Mouse (Mus musculus): ENCODE results near the gene Gipc1. TPM values are rescaled to one million over a fixed set of nuclear protein-coding genes. Genes with fewer than 3 reads are reported as not detected.

Gipc1 gene
- polyA plus RNA-seq, 1 experiment from 2014 or later = 183 TPM

DNA sequence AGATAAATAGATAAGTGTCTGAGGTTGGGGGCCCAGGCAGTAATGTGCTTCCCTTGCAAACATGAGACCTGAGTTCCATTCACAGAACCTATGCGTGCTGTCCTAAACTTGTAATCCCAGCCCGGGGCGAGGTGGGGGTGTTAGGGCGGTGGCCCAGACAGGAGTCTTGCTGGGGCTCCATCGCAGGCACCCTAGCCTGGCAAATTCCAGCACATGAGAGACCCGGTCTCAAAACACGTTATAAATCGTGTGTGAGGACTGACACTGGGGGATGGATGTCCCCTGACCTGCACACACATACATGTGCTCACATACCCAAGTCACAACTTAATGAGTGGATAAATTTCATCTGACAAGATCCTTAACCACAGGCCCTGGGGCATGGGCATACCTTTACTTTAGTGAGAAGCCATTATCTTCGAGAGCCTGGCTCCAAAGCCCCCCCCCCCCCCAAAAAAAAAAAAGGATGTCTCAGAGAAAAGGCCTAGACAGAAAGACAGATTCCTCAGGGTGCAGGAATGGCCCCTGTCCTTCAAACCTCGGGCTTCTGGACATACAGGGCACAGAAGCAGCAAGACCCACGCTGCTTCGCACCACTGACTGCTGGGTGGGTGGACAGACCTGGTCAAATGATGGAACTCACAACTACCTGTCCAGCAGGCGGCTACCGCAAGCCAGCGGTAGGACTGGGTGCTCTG, 30.6 kb upstream of the Gipc1 start:
- WGBS = 52% methylated on average over 15 of the region's 15 CpGs
- Histone ChIP-seq H3K4me2 (peak overlapping the region; percentile 88), H3K36me3 (no peaks in the 10 kb centered on the region), H3K27ac (no peak overlapping the region), H3K4me3 (replicated peaks) (peak overlapping the region; percentile 38), H3K27me3 (replicated peaks) (no peaks in the 10 kb centered on the region), H3K4me1 (peaks cover 3% of the 10 kb centered on the region; the same call in 1 of the 2 replicates), H3K9me3 (no peaks in the 10 kb centered on the region), H3K9ac (peak overlapping the region; percentile 26; the same call in 1 of the 2 replicates)
- ATAC-seq (ENCODE audit: insufficient read depth, low FRiP score, low read depth) = no peak

DNA sequence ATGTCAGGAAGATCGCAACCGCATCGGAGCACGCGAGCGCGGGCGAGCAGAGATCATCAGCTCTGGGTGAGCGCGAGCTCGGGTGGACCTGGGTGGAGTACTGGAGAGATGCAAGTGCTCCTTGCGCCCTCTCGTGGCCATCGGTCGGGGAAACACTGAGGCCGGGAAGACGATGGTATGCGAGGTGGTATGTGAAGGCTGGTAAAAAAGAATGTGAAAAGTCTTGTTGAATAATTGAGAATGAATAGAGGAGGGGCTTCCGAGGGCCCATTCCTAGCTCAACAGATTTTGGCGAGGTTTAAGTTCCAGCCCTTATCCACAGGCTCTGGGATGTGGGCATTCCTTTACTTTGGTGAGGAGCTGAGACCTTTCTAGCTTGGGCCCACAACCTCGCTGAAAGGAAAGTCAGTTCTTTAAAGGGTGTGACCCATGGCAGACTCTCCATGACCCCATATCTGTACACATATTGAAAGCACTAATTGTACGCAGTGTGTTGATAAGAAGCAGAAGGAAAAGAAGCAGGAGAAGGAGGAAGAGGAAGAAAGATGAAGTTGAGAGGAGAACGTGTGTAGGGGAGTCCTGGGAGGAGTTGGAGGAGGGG, 30.0 kb upstream of the Gipc1 start:
- Histone ChIP-seq H3K27me3 (replicated peaks) (no peaks in the 10 kb centered on the region), H3K4me3 (replicated peaks) (peak overlapping the region; percentile 38), H3K36me3 (no peaks in the 10 kb centered on the region), H3K9ac (peak overlapping the region; percentile 26; the same call in 1 of the 2 replicates), H3K4me2 (peak overlapping the region; percentile 88), H3K27ac (no peak overlapping the region), H3K9me3 (no peaks in the 10 kb centered on the region), H3K4me1 (peaks cover 3% of the 10 kb centered on the region; the same call in 1 of the 2 replicates)
- WGBS = 7% methylated on average over 23 of the region's 23 CpGs
- peak; percentile 85 for ATAC-seq (ENCODE audit: insufficient read depth, low FRiP score, low read depth)

DNA sequence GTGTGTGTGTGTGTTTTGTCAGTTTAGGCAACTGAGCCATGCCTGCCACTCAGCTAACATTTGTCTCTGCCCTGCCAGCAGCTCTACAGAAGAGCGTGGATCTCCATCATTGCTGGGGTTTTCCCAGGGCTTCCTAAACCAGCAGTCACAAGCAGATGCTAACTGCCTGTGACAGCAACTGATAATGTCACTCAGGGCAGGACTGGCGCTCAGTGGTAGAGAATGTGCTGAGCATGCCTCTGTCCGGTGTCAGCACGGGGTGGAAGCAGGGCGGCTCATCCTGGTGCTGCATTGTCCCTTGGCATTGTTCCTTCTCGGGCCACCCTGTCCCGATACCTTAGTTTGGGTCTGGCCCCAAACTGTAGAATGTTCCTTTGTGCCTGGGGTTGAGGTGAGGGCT, 28.9 kb upstream of the Gipc1 start:
- H3K27me3 ChIP-seq (replicated peaks) = no peaks in the 10 kb centered on the region
- H3K36me3 ChIP-seq = no peaks in the 10 kb centered on the region
- WGBS = 84% methylated on average over 7 of the region's 7 CpGs
- ATAC-seq (ENCODE audit: insufficient read depth, low FRiP score, low read depth) = no peak
- H3K9ac ChIP-seq = no peak overlapping the region
- H3K9me3 ChIP-seq = no peaks in the 10 kb centered on the region
- H3K4me3 ChIP-seq (replicated peaks) = no peak overlapping the region
- H3K27ac ChIP-seq = no peak overlapping the region
- H3K4me1 ChIP-seq = peaks cover 3% of the 10 kb centered on the region; the same call in 1 of the 2 replicates
- no peak overlapping the region for H3K4me2 ChIP-seq

DNA sequence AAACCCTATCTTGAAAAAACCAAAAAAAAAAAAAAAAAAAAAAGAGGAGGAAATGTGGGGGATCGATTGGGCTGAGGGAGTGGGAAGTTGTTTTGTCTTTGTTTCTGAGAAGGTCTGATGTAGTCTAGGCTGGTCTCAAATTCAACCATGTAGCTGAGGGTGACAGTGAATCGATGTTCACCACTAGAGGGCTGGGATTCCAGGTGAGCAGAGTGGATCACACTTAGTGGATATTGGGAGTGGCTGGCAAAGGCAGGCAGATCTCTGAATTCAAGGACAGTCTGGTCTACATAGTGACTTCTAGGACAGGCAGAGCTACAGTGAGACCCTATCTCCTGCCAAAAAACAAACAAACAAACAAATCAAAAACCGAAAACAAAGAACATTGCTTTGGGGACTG, 27.7 kb upstream of the Gipc1 start:
- WGBS = 41% methylated on average over 3 of the region's 3 CpGs
- Histone ChIP-seq H3K27me3 (replicated peaks) (no peaks in the 10 kb centered on the region), H3K4me2 (no peak overlapping the region), H3K9ac (no peak overlapping the region), H3K4me1 (peaks cover 3% of the 10 kb centered on the region; the same call in 1 of the 2 replicates), H3K9me3 (no peaks in the 10 kb centered on the region), H3K27ac (no peak overlapping the region), H3K4me3 (replicated peaks) (no peak overlapping the region), H3K36me3 (no peaks in the 10 kb centered on the region)
- ATAC-seq (ENCODE audit: insufficient read depth, low FRiP score, low read depth) = no peak

DNA sequence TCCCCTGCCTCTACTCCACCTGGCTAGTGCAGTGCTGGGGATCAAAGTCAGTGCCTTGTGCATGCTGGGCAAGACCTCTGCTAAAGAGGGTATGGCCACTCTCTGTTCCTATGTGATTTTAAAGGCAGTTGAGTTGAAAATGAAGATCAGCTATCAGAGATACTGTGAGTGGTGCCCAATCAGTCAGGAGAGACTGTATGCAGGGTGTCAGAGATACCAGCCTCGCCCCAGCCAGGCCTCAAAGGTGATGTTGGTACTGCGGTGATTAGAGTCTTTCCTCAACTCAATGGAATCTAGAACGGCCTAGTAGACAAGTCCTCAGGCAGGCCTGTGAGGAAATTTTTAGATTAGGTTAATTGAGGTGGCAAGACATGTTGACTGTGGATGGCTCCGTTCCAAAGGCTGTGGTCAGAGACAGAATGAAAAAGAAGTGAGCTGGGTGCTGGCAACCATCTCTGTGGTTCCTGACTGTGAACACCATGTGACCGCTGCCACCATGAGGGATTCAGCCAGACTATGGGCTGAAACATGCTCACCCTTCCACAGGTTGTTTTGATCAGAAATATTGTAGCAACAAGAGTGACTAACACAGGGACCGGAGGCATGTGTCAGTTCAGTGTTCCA, 26.7 kb upstream of the Gipc1 start:
- Histone ChIP-seq H3K27me3 (replicated peaks) (no peaks in the 10 kb centered on the region), H3K9ac (no peak overlapping the region), H3K27ac (no peak overlapping the region), H3K36me3 (no peaks in the 10 kb centered on the region), H3K4me3 (replicated peaks) (no peak overlapping the region), H3K4me2 (no peak overlapping the region), H3K9me3 (no peaks in the 10 kb centered on the region), H3K4me1 (peaks cover 3% of the 10 kb centered on the region; the same call in 1 of the 2 replicates)
- peak; percentile 30; the same call in 1 of the 2 replicates for ATAC-seq (ENCODE audit: insufficient read depth, low FRiP score, low read depth)
- 82% methylated on average over 6 of the region's 6 CpGs for WGBS

DNA sequence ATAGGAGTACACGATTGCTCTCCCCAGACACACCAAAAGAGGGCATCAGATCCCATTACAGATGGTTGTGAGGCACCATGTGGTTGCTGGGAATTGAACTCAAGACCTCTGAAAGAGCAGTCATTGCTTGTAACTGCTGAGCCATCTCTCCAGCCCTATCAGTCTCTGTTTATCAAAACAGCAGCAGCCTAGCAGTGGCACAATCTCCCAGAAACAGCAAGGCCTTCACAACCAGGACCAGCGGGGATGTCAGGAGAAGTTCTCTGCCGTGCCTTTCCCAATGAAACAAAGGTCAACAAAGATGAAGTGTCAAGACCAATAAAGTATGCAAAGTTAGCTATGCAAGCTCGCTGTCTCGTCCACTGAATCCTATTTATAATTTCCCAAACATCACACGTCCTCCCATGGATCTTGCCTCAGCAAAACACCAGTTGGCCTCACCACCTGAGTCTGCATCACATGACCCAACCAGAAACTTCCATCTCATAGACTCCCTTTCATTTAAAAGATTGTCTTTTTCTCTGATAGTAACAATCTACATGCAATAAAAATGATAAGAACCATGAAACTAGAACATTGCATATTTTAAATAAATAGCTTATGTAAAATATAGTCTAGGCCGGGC, 20.3 kb upstream of the Gipc1 start:
- WGBS = 77% methylated on average over 7 of the region's 7 CpGs
- H3K4me1 ChIP-seq = no peaks in the 10 kb centered on the region
- H3K9me3 ChIP-seq = no peaks in the 10 kb centered on the region
- H3K9ac ChIP-seq = no peak overlapping the region
- H3K4me3 ChIP-seq (replicated peaks) = no peak overlapping the region
- no peak overlapping the region for H3K27ac ChIP-seq
- H3K27me3 ChIP-seq (replicated peaks) = no peaks in the 10 kb centered on the region
- no peak for ATAC-seq (ENCODE audit: insufficient read depth, low FRiP score, low read depth)
- no peaks in the 10 kb centered on the region for H3K36me3 ChIP-seq
- H3K4me2 ChIP-seq = no peak overlapping the region

DNA sequence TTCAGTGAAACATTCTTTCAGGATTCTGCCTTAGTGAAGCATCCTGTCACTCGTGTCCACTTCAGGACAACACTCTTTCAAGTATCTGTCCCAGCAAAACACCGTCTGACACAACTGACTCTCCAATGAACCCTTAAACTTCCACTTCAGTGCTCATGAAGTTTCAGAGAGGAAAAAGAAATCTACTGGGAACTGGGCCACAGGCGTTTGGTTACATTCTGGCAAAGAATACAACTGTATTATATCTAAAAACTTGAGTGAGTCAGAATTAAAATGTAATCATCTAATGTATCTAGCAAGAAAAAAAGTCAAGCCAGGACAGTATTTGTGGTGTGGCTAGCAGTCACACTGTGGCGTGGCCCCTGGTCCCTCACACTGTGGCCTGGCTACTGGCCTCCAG, 13.6 kb upstream of the Gipc1 start:
- H3K4me2 ChIP-seq = no peak overlapping the region
- WGBS = 70% methylated on average over 4 of the region's 4 CpGs
- H3K9me3 ChIP-seq = no peaks in the 10 kb centered on the region
- no peak overlapping the region for H3K4me3 ChIP-seq (replicated peaks)
- no peak for ATAC-seq (ENCODE audit: insufficient read depth, low FRiP score, low read depth)
- H3K4me1 ChIP-seq = no peaks in the 10 kb centered on the region
- H3K27me3 ChIP-seq (replicated peaks) = no peaks in the 10 kb centered on the region
- H3K36me3 ChIP-seq = no peaks in the 10 kb centered on the region
- H3K9ac ChIP-seq = no peak overlapping the region
- no peak overlapping the region for H3K27ac ChIP-seq

DNA sequence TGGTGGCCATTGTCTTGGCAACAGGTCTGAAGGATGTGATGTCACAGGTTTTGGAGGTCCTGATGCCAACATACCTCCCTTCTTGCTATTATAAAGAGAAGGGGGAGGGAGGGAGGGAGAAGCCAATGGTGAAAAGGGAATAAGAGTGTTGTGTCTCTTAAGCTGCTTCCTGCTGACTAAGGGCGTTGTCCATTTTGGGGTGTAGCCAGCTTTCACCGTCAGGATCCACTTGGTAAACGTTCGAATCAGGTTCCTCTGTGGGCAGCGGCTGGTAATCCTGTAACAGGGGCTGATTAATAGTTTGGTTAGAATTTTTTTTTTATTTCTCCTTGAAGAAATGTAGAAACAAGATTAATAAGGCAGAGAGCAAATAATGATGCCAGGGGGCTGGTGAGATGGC, 12.8 kb upstream of the Gipc1 start:
- H3K9me3 ChIP-seq = no peaks in the 10 kb centered on the region
- no peaks in the 10 kb centered on the region for H3K27me3 ChIP-seq (replicated peaks)
- no peak overlapping the region for H3K4me3 ChIP-seq (replicated peaks)
- H3K4me1 ChIP-seq = no peaks in the 10 kb centered on the region
- no peak overlapping the region for H3K4me2 ChIP-seq
- H3K36me3 ChIP-seq = no peaks in the 10 kb centered on the region
- WGBS = 56% methylated on average over 5 of the region's 5 CpGs
- no peak for ATAC-seq (ENCODE audit: insufficient read depth, low FRiP score, low read depth)
- H3K9ac ChIP-seq = no peak overlapping the region
- H3K27ac ChIP-seq = no peak overlapping the region

DNA sequence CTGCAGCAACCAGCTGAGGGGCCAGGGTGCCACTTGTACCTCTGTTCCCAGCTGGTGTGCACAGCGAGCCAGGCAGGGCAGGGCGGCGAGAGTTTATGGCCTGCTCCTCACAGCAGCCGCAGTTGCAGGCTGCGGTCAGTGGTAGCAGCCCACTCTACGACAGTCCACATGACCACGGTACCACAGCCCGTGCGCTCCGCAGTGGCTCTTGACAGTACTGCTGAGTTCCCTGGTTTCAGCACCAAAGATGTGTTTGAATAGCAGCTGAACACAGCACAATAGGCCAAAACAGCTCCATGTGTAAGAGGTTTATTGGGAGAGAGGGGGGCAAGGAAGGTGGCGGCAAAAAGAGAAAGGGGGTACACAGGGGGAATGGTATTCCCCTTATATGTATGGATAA, 5.0 kb upstream of the Gipc1 start:
- Histone ChIP-seq H3K4me2 (no peak overlapping the region), H3K4me1 (peaks cover 3% of the 10 kb centered on the region; the same call in 1 of the 2 replicates), H3K9me3 (no peaks in the 10 kb centered on the region), H3K27me3 (replicated peaks) (no peaks in the 10 kb centered on the region), H3K9ac (no peak overlapping the region), H3K4me3 (replicated peaks) (no peak overlapping the region), H3K36me3 (no peaks in the 10 kb centered on the region), H3K27ac (no peak overlapping the region)
- ATAC-seq (ENCODE audit: insufficient read depth, low FRiP score, low read depth) = no peak
- WGBS = 98% methylated on average over 11 of the region's 11 CpGs

DNA sequence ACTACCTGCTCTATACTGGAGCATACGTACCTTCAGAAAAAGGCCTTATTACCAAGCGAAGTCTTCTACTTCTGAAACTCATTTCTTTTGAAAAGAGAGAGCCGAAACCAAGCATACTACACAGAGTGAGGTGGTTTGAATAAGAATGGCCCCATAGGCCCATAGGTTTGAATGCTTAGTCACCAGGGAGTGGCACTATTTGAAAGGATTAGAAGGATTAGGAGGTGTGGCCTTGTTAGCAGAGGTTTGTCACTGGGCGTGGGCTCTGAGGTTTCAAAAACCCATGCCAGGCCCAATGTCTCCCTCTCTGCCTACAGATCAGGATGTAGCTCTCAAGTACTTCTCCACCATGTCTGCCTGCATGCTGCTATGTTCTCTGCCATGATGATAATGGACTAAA, 4.4 kb upstream of the Gipc1 start:
- WGBS = 93% methylated on average over 4 of the region's 4 CpGs
- no peaks in the 10 kb centered on the region for H3K27me3 ChIP-seq (replicated peaks)
- ATAC-seq (ENCODE audit: insufficient read depth, low FRiP score, low read depth) = no peak
- no peak overlapping the region for H3K27ac ChIP-seq
- no peak overlapping the region for H3K4me3 ChIP-seq (replicated peaks)
- no peak overlapping the region for H3K4me2 ChIP-seq
- no peak overlapping the region for H3K9ac ChIP-seq
- no peaks in the 10 kb centered on the region for H3K36me3 ChIP-seq
- H3K4me1 ChIP-seq = peaks cover 3% of the 10 kb centered on the region; the same call in 1 of the 2 replicates
- H3K9me3 ChIP-seq = no peaks in the 10 kb centered on the region

DNA sequence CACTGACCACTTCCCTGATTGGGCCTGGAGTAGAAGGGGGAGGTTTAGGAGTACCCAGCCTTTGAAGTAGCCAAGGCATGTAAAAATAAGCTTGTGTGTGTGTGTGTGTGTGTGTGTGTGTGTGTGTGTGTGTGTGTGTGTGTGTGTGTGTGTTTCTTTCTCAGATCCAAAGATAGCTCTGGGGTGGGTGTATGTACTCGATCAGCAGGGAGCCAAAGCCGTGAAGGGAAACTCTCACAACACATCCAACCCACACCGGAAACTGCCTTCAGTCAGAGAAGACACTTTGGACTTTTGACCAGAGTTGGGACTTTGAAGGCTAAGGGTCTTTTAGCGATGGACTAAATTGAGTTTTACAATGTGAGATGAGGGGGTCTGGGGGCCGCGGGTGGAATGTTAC, 2.8 kb upstream of the Gipc1 start:
- Histone ChIP-seq H3K27me3 (replicated peaks) (no peaks in the 10 kb centered on the region), H3K4me1 (peaks cover 13% of the 10 kb centered on the region), H3K9me3 (no peaks in the 10 kb centered on the region), H3K27ac (no peak overlapping the region), H3K36me3 (no peaks in the 10 kb centered on the region), H3K4me3 (replicated peaks) (no peak overlapping the region), H3K9ac (no peak overlapping the region), H3K4me2 (no peak overlapping the region)
- ATAC-seq (ENCODE audit: insufficient read depth, low FRiP score, low read depth) = no peak
- WGBS = 94% methylated on average over 6 of the region's 6 CpGs

Measured in stomach, embryonic 15.5 days (tissue).